Mouse (Mus musculus) heart, adult 2 months (tissue): ENCODE measurements around the gene Exog.

Experiments used
- CTCF ChIP-seq: fragments of 200-600 bp; IDR thresholded peaks from 2 replicates; pipeline ENCODE4 v1.8.1; 2022; ENCODE audit warnings: antibody characterized with exemption, mild to moderate bottlenecking, moderate library complexity
- EP300 ChIP-seq: fragments of 200-500 bp; IDR thresholded peaks from 2 replicates; pipeline ENCODE4 v1.6.1; 2011; ENCODE audit warnings: low read depth, low read length, control low read depth; ENCODE audit not compliant: insufficient read depth
- POLR2A ChIP-seq: fragments of 200-500 bp; IDR thresholded peaks from 2 replicates; pipeline ENCODE4 v1.6.1; 2011; ENCODE audit warnings: mild to moderate bottlenecking, low read depth, low read length, control low read depth; ENCODE audit not compliant: insufficient read depth

GRCm38 (mm10) chr9:119503613-119504012 lies 58.9 kb downstream of the Exog start:
- 0 out of 2 replicates have a peak, but pooled peaks have one; percentile 27 for TF ChIP-seq CTCF
- TF ChIP-seq POLR2A = no peak
- TF ChIP-seq EP300 = no peak
